Mouse (Mus musculus): ENCODE results near the gene Aprt. TPM values are rescaled to one million over a fixed set of nuclear protein-coding genes. Genes with fewer than 3 reads are reported as not detected.

The Aprt gene
- 10 to 100 TPM; 61.5 to 65.4 TPM for total RNA-seq (2021)

- peak; percentile 91 to 92 for DNase-seq
Observed at GRCm38 (mm10) chr8:122576648-122577022, at the start of gene Aprt. Gene Aprt (minus strand): TSS chr8:122576909.

DNA sequence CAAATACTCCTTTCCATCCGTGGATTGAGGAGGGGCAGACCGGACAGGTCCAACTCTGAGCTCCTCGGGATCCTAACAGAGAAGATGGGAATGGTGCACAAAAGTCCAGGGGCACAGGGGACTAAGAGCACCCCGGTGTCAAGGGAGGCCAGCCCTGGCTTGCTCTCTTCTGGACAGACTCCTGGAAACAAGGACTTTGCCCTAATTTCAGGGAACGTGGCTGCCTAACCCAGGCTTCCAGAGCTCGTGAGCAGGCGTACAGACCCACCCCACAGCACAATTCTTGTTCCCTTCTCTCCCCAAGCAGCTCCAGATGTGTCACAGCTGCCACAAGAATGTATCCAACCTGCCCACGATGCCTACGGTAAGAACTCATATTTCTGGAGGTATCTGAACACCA is 49.1 kb upstream of the Aprt start:
- DNase-seq: no peak

GRCm38 (mm10) chr8:122624653-122625052 is 47.9 kb upstream of the Aprt start:
- DNase-seq: no peak

DNA sequence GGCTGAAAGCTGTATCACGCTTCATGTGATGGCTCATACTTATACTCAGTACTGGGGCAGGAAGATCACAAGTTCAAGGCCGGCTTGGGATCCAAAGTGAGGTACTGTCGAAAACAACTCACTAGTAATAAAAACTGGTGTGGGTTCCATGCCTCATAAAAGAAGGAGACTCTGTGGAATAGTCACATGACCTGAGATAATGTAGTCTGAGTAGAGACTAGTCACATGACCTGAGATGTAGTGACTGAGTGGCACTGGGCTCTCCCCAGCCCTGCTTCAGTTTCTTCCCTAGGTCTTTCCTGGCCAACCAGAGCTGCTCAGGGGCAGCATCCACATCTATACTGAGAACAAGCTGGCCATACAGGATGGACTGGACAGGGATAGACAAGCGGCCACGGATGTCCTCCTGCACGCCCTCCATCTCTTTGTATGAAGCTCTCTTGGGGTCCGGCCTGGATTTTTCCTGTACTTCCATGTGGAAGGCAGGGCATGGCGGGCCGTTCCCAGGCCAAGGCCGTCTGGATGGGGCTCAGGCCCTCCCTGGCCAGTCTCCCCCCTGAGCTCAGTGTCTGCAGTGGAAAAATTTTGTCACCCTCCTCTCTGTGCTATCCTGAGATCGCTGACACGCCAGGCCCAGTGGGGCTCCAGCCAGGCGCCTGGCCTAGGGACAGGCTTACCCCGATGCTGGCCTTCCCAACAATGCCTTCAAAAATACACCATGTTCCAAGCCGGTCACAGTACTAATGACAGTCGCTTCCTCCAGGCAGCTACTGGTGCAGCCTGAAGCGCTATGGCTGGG is 47.3 kb upstream of the Aprt start:
- DNase-seq: no peak

GRCm38 (mm10) chr8:122622727-122623126 is 46.0 kb upstream of the Aprt start, which contains the start of gene Pabpn1l:
Gene Pabpn1l (minus strand): TSS chr8:122622739.
- no peak for DNase-seq

- no peak for DNase-seq
Observed at GRCm38 (mm10) chr8:122620446-122620845, 43.7 kb upstream of the Aprt start.

DNA sequence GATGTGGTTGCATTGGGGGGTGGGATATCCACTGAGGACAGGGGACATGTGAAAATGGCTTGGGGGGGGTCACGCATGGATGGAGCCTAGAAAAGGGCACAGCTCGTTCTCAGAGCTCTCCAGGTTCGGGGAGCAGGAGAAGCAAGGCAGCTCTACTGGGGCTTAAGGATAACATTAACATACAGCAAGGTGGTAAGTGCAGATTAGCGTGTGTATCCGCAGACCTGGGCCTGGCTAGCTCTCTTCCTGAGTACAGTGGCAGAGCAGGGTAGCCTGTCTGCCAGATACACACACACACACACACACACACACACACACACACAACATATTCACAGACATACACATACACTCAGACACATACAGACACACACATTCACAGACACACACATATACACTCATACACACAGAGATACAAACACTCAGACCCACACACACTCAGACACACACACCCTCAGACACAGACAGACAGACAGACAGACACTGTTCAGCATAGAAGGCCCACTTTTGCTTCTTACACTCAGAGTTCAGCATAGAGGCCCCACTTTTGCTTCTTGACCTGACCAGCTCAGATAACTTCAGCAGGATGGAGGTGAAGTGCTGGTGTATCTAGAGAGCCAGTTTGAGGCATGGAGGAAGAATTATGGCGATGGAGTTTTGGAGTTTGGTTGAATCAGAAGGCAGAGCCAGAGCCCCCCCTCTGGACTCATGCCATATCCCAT is 42.1 kb upstream of the Aprt start:
- DNase-seq: no peak

DNA sequence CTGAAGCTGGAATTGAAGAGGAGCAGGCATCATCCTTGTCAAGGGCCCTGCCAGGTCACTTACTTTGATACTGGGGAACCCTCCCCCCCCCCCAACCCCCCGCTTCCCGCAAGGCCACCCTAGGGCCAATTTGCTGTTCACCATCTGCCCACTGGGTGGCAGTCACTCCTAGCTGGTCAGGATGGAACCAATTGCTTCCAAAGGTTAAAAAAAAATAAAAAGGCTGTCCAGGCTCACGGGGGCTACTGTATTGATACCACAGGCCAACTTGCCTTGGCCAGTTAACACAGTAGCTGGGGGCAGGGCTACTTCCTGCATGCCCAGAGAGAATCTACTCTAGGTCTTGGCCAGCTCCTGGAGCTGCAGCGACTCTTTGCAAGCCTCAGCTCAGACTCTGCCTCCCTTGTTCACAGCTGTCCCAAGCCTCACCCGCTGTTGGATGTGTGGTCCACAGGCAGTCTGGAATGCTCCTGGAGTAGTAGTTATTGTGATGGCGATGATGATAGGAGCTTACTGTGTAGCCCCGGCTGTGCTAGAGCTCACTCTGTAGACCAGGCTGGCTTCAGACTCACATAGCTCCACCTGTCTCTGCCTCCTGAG is 41.3 kb upstream of the Aprt start:
- peak; percentile 56 to 74 for DNase-seq

- no peak for DNase-seq
Observed at GRCm38 (mm10) chr8:122616181-122616905, 39.6 kb upstream of the Aprt start.

GRCm38 (mm10) chr8:122611295-122612133 is 34.8 kb upstream of the Aprt start, which contains the start of the genes Galns and Trappc2l:
Gene Galns (minus strand): TSS chr8:122611463.
Gene Trappc2l (plus strand): TSS chr8:122611640.
- peak; percentile 92 to 94 for DNase-seq

GRCm38 (mm10) chr8:122610612-122611277 is 34.0 kb upstream of the Aprt start:
- DNase-seq: peak in 1 of 2 experiments; percentile 32

GRCm38 (mm10) chr8:122610209-122610608 is 33.5 kb upstream of the Aprt start:
- DNase-seq: no peak

DNA sequence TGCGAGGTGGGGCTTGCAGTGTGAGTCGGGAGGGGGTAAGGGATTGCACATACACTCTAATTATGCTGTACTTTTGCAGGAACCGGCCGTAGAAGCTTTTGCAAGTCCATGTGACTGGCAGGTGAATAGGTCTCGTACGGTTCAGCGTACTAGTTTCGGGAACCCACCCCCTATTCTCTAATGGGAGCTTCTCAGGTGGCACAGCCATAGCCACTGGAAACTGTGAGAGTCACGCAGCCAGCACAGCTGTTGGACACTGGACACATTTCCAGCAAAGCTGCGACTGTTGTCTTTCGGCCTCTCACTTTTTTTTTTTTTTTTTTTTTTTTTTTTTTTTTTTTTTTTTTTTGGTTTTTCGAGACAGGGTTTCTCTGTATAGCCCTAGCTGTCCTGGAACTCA is 30.1 kb upstream of the Aprt start:
- no peak for DNase-seq

DNA sequence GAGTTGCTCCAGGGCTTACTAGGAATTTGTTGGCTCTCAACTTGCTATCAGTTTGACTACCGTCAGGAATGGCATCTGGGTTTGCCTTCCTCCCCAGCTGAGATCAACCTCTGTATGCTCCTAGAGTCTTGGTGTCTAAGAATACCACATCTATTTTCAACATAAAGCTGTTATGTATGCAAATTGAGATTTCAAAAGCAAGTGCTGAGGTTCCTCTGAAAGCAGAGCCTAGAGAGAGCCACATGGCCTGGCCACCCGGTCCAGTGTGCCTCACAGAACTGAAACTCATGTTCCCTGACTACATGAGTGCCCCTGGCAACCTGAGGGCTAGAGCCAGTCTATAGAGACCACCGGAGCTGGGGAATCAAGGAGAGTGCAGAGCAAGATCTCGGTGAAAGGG is 28.7 kb upstream of the Aprt start:
- DNase-seq: no peak

GRCm38 (mm10) chr8:122604640-122605039 is 27.9 kb upstream of the Aprt start:
- DNase-seq: no peak

- no peak for DNase-seq
Observed at GRCm38 (mm10) chr8:122600666-122601065, 24.0 kb upstream of the Aprt start.

DNA sequence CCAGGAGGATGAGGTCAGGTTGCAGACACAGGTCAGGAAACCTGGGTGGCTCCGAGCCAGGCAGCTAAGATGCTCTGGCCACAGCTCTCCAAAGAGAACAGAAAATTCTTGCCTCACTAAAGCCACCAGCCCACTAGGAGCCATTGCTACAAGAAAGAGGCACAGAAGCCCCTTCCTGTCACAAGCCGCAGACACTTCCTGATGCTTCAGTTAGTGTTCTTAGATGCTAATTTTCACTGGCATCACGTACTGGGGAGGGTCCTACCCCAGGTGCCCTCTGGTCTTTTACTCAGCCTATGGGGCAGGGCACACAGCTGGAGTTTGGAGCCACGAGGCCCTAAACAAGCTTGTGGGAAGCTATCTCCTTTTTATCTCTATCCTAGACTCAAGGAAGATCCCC is 19.3 kb upstream of the Aprt start:
- DNase-seq: no peak

DNA sequence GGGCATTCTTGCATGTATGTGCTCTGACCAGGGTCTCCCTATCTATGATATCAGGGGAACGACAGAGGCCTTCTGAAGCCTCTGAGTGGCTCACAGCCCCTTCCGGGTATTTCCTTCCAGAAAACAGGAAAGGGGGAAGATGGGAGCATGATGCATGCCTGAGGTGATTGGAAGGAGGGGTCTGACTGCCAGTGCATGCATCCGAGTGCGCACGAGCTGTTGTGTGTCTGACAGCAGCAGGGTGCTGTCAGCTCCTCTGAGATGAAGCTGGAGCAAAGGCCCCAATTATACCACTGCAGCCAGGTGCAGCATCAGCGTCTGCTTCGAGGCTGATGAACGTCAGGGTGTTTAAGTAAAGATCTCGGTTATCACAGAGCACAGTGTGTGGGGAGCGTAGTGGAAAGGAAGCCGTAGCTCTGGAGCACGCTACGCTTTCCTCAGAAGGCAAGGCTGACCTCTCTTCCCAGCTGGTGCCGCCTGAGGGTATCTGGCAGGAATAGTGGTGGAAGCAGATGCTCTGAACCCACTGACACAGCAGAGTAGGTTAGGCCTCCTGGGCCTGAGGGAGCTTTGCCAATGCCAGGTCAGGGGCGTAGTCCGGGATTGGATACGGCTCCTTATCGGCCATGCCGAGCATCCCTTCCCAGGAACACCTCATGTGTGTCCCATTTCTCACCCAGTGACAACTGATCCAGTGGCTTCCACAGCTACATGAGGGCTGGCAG is 17.2 kb upstream of the Aprt start:
- no peak for DNase-seq

DNA sequence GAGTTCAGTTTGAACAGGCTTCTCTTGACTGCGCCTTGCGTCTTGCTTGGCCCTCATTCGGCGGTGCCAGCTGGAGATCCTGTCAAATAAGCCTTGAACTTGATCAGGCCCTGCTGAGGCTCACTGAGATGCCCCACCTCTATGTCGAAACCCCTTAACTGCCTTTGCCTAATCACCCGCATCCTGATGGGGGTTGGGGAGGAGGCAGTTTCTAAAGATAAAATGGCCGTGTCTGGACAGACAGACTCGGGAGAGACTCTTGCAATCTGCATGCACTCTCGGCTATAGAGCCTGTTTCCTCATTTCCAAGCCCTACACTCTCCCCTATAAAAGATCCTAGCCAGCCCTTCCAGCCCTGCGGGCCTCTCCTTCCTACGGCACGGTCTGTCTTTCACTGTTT is 16.5 kb upstream of the Aprt start:
- no peak for DNase-seq

DNA sequence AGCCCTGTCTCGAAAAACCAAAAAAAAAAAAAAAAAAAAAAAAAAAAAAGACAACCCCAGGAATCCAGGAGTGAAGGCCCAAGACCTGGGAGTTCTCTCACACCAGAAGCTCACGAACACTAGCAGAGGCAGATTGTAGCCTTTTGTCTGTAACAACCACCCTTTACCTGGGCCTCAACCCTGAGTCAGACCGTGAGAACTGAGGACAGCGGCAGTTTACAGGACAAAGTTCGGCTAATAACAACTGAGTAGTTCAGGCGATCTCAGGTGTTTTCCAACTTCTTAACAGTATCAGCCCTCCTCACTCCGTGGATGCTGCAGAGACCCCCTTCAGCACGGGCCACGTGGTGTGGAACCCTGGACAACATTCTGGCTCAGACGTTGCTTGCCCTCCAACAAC is 10.0 kb upstream of the Aprt start:
- DNase-seq: no peak

All from layer of hippocampus, postnatal 36 days (tissue).